Mouse (Mus musculus): Measurements from ENCODE around the gene Grin2a.

DNA sequence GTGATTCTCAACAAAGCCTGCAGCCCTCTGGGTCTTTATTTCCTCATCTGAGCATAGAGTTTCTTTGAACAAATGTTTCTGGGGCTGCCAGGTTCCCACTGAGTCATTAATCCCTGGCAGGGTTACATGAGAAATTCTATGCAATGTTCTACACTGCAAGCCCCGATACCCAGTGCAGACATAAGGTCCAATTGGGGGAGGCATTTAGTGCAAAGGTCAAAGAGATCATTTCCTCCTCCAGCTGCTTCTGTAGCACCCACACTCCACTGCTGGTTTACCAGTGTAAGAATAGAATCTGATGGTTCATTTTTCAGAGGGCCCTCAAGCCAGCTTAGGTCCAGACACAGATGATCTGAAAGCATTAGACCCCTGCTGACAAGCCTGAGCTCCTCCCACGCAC is 14.7 kb downstream of the Grin2a start:
- TF ChIP-seq CTCF (IDR thresholded peaks at IDR 0.05; ENCODE audit: low read depth) = no peak
- TF ChIP-seq EP300 (IDR thresholded peaks at IDR 0.05; ENCODE audit: low read depth) = no peak

Measured in liver, embryonic 14.5 days (tissue).